Mouse (Mus musculus) lung, postnatal 36 days (tissue): ENCODE data around the gene Usp44.

Experiments used
- DNase-seq: peaks from one replicate; pipeline ENCODE4 v3.0.0; 2022; ENCODE audit warnings: mixed read lengths

Usp44 gene

GRCm38 (mm10) chr10:93855126-93855525 is 23.8 kb downstream of the Usp44 start:
- DNase-seq: no peak

- no peak for DNase-seq
Measured at GRCm38 (mm10) chr10:93856095-93856494, 24.7 kb downstream of the Usp44 start.

GRCm38 (mm10) chr10:93868401-93868800 is 37.0 kb downstream of the Usp44 start:
- DNase-seq: no peak

- no peak for DNase-seq
Measured at GRCm38 (mm10) chr10:93868886-93869285, 37.5 kb downstream of the Usp44 start.

- no peak for DNase-seq
Measured at GRCm38 (mm10) chr10:93876772-93877171, 45.4 kb downstream of the Usp44 start.

- DNase-seq: no peak
Measured at GRCm38 (mm10) chr10:93878732-93879131, 47.4 kb downstream of the Usp44 start.

- no peak for DNase-seq
Measured at GRCm38 (mm10) chr10:93881918-93882317, 50.6 kb downstream of the Usp44 start.

- DNase-seq: no peak
Measured at GRCm38 (mm10) chr10:93882738-93883364, 51.5 kb downstream of the Usp44 start.

- DNase-seq: peak; percentile 20
Measured at GRCm38 (mm10) chr10:93885839-93886477, 54.6 kb downstream of the Usp44 start.

- no peak for DNase-seq
Measured at GRCm38 (mm10) chr10:93888590-93888934, 57.2 kb downstream of the Usp44 start.

- peak; percentile 4 for DNase-seq
Measured at GRCm38 (mm10) chr10:93888935-93889578, 57.7 kb downstream of the Usp44 start.

GRCm38 (mm10) chr10:93889579-93889950 is 58.2 kb downstream of the Usp44 start:
- peak; percentile 90 for DNase-seq

GRCm38 (mm10) chr10:93889976-93890375 is 58.6 kb downstream of the Usp44 start:
- DNase-seq: no peak

GRCm38 (mm10) chr10:93890565-93890964 is 59.2 kb downstream of the Usp44 start:
- no peak for DNase-seq

GRCm38 (mm10) chr10:93891031-93891430 is 59.7 kb downstream of the Usp44 start:
- no peak for DNase-seq

- DNase-seq: no peak
Measured at GRCm38 (mm10) chr10:93892551-93892950, 61.2 kb downstream of the Usp44 start.

- no peak for DNase-seq
Measured at GRCm38 (mm10) chr10:93897043-93897646, 65.8 kb downstream of the Usp44 start, which contains the start of gene Metap2. Gene Metap2 (minus strand): TSS chr10:93897093.

GRCm38 (mm10) chr10:93899303-93899702 is 67.9 kb downstream of the Usp44 start:
- peak; percentile 56 for DNase-seq

GRCm38 (mm10) chr10:93899907-93900306 is 68.6 kb downstream of the Usp44 start:
- no peak for DNase-seq

- no peak for DNase-seq
Measured at GRCm38 (mm10) chr10:93907376-93907775, 76.0 kb downstream of the Usp44 start.
